Mouse (Mus musculus) heart, postnatal 25 days (tissue): ENCODE data around the gene Kdelc1. TPM values are rescaled to one million over a fixed set of nuclear protein-coding genes. Genes with fewer than 3 reads are reported as not detected.

Source experiments
- DNase-seq: peaks from one replicate; pipeline ENCODE4 v3.0.0; 2022; ENCODE audit warnings: low spot score
- intact Hi-C: fragments of 180-260 bp; cut with DNase I; formaldehyde crosslinking; loops from one replicate; pipeline ENCODE4 v1.15.1; 2025
- total RNA-seq, 2 experiments: library from RNA; stranded (reverse); gene quantifications; 2 replicates each; pipeline ENCODE4 v1.2.3; 2021

Gene Kdelc1
- total RNA-seq, 2 experiments from 2014 or later, result 23.0 to 24.9 TPM

- intact Hi-C loops, result loop anchor here (1.0 to 5.0 kb wide), 3 partner anchors 17 to 274 kb away; partner anchors contain the start of genes Bivm, Ercc5, Kdelc1 and Uxs1
- no peak for DNase-seq
Measured at GRCm38 (mm10) chr1:44101448-44102225, 17.0 kb downstream of the Kdelc1 start.

- intact Hi-C loops, result loop anchor here (5.0 kb wide), 1 partner anchor 162 kb away; no protein-coding TSS in a partner anchor
- no peak for DNase-seq
Measured at GRCm38 (mm10) chr1:44064625-44065024, 54.0 kb downstream of the Kdelc1 start.

GRCm38 (mm10) chr1:44063439-44063838 is 55.2 kb downstream of the Kdelc1 start:
- intact Hi-C loops, result loop anchor here (5.0 kb wide), 1 partner anchor 161 kb away; no protein-coding TSS in a partner anchor
- DNase-seq, result no peak

- intact Hi-C loops, result loop anchor here (5.0 kb wide), 1 partner anchor 160 kb away; no protein-coding TSS in a partner anchor
- DNase-seq, result no peak
Measured at GRCm38 (mm10) chr1:44061836-44062235, 56.8 kb downstream of the Kdelc1 start, which contains the start of gene Gm8251. Gene Gm8251, minus strand, starts transcription at chr1:44061936.

- intact Hi-C loops, result no loop called here
- DNase-seq, result no peak
Measured at GRCm38 (mm10) chr1:44057805-44058204, 60.8 kb downstream of the Kdelc1 start.

Other genes with a start within 250 kb of the Kdelc1 start
- gene Tpp2, start 185.2 kb downstream of the Kdelc1 start, total RNA-seq, result 10 to 100 TPM; 41.5 to 44.2 TPM
- gene Mettl21c, start 98.8 kb downstream of the Kdelc1 start, total RNA-seq, result not detected
- gene Gm8251, start 56.9 kb downstream of the Kdelc1 start, total RNA-seq, result not detected
- gene Tex30, start 16.4 kb downstream of the Kdelc1 start, total RNA-seq, result 1 to 10 TPM; 5.3 to 8.0 TPM
- 10 to 100 TPM in 1 of 2 experiments, 1 to 10 TPM in 1; 10.0 to 11.3 TPM for gene Bivm, start 149 bp upstream of the Kdelc1 start, total RNA-seq
- gene Ercc5, start 28.9 kb upstream of the Kdelc1 start, total RNA-seq, result 10 to 100 TPM; 16.0 to 19.4 TPM
- under 1 TPM in 1 of 2 experiments, not detected in 1; 0.08 TPM for gene Mettl21e, start 100.2 kb upstream of the Kdelc1 start, total RNA-seq